Mouse (Mus musculus): Measurements from ENCODE around the gene Cd2bp2.

The Cd2bp2 gene

DNA sequence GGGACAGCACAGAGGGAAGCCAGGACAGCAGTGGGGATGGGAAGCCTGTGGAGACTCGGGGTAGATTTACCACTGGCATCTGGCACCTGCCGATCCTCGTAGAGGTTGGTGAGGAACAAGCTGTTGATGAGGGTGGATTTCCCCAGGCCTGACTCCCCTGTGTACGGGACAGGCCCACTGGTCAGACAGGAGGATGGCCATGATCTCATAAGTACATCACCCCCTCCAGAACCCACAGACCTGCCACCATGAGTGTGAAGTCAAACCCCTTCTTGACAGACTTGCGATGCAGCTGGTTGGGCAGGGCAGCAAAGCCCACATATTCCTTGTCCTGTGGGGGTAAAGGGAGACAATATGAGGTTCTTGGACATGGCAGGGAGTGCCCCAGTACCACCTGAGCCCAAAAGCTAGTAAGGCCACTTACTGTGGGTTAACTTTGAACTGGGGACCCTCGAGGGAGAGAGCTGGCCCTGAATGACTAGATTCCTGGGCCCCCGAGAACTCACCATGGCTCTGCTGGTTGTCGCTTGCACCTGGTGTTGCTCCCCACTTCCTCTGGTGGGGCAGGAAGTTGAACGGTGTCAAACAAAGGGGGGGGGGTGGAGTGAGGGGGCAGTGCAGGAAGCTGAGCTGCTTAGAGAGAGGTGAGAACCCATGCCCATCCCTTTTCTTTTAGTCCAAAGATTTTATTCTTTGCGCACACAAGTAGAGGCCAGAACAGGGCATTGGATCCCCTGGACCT lies 22.2 kb upstream of the Cd2bp2 start:
- no peak for DNase-seq (ENCODE audit: low read depth, low spot score)

DNA sequence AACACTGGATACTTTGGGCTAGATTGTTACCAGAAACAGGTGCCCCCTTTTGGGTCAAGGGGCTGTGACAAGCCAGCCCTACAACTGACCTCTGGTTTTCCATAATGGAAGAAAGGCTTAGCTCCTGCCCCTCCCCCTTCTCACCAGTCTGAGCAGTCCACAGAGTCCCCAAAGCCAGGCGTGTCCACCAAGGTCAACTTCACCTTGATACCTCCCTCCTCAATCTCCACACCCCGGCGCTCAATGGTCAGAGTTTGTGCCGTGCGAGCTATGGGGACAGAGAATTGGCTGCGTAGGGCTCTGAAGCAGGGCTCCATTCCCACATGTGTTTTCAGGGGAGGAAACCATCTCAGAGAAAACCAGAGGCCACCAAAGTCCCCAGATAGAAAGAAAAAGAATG lies 21.6 kb upstream of the Cd2bp2 start:
- DNase-seq (ENCODE audit: low read depth, low spot score) = no peak

DNA sequence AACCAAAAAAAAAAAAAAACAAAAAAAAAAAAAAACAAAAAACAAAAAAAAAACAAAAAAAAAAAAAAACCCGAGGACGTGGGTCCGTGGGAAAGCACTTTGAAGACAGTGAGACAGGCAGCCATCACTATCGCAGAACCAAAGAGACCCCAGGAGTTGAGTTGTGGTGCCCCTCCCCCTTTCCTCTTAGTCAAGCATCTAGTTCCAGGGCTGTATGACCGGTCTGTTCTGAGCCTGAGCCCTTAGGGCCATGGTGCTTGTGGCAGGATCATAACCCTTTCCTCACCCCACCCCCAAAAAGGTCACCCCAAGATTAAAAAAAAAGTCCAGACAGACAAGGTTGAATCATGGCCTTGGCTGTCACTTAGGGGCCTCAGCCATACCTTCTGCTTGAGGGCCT lies 20.5 kb upstream of the Cd2bp2 start:
- DNase-seq (ENCODE audit: low read depth, low spot score) = no peak

DNA sequence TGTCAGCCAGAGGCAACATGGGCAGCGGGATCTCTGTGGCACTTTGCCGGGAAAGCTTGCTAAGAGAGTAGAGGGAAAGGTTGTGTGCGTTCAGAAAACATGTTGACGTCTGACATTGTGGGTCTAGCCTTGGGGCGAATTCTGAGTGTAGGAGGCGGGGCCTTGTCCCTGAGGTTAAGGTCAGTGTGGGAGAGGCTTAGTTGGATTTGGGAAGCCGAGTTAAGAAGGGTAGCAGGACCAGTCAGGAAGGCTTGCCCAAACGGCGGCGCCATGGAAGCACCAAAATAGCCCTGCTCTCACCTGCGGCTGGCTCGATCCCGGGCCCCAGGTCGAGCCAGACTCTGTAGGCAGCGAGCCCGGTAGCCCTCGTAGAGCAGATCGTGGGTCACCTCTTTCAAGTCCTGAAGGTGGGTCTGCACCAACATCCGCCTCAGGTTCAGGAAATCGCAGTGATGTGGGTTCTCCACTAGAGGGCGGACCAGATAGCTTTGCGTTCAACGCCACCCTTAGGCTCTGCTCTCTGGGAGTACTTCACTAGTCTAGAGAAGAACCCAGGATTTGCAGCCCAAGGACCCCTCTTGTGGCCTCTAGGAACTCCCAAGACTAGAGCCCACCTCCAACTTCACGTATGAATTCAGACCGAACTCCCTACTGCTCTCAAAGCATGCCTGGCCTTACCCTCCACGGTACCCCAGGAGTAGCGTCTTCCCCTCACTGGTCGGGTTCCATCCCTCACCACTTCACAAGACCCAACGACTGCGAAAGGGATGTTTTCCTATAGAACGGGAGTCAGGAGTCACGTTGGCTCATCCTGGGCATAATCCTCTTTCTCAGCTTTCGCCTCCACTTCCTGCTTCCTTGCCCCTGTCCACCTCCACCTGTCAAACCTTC lies 19.4 kb upstream of the Cd2bp2 start:
- no peak for DNase-seq (ENCODE audit: low read depth, low spot score)

DNA sequence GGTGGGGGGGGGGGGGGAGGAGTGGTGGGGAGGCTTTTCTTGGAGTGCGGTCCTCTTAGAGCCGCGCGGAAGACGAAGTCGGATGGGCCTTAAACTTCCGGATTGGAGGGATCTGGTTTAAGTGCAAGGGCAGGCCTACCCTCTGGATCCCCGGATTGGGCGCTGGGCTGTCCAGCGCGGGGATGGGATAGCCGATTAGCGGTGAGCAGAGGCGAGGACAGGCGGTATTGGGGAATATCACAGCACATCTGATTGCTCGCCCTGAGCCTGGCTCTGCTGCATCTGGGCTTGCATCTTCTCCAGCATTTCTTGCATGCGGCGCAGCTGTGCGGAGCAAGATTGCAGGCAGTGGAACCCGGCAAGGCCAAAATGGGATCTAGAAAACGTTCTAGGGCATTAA lies 18.7 kb upstream of the Cd2bp2 start:
- DNase-seq (ENCODE audit: low read depth, low spot score) = no peak

DNA sequence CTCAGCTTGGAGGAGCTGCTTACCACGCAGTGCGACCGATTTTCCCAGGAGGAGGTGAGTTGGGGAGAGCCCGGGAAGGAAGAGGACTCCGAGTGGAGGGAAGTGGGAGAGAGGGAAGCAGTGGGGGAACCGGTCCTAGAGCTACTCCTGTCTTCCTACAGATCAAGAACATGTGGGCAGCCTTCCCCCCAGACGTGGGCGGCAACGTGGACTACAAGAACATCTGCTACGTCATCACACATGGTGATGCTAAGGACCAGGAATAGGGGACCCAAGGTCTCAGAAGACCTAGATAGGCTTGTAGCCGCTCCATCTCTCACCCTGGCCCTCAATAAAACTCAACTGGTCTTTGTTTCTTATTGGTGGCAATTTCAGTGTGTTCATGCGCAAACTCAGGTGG lies 18.1 kb upstream of the Cd2bp2 start:
- no peak for DNase-seq (ENCODE audit: low read depth, low spot score)

DNA sequence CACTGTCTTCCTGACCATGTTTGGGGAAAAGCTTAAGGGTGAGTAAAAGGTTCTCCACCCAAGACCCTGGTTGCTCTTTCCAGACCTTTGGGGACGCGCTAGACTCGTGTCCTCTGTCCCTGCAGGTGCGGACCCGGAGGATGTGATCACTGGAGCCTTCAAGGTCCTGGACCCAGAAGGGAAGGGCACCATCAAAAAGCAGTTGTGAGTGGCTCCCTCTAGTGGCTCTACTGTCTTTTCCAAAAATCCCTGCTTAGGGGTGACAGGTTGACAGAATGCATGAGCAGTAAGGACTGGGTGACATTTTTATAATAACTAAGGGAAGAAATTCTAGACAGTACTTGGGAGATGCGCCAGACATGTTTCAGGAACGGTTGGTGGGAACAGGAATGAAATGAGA lies 17.6 kb upstream of the Cd2bp2 start:
- DNase-seq (ENCODE audit: low read depth, low spot score) = no peak

DNA sequence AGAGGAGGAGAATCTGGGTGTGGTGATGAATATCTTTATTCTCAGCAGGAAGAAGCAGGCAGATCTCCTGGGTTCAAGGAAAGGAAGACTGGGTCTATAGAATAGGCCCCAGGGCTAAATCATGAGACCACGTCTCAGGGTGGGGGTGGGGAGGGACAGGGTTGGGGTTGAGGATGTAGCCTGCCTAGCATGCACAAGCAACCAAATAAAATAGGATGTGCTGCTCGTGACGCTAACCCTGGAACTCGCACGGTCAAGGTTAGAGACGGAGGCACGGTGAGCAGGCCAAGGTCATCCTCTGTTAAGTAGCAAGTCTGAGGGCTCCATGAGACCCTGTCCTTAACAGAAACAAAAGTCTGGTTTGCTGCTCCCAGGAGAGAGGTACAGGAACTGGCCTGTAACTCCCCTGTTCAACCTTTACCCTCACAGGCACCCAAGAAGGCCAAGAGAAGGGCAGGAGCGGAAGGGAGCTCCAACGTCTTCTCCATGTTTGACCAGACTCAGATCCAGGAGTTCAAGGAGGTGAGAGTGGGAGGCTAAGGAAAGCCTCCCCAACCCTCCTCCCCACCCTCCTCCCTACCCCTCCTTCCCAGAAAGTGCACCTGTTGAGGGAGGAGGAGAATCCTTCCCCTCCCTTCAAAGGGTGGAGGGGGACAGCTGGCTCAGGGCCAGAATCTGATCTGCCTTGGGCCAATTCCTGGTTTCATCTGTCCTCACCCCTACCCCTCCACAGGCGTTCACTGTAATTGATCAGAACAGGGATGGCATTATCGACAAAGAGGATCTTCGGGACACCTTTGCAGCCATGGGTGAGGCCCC lies 16.8 kb upstream of the Cd2bp2 start:
- DNase-seq (ENCODE audit: low read depth, low spot score) = no peak

DNA sequence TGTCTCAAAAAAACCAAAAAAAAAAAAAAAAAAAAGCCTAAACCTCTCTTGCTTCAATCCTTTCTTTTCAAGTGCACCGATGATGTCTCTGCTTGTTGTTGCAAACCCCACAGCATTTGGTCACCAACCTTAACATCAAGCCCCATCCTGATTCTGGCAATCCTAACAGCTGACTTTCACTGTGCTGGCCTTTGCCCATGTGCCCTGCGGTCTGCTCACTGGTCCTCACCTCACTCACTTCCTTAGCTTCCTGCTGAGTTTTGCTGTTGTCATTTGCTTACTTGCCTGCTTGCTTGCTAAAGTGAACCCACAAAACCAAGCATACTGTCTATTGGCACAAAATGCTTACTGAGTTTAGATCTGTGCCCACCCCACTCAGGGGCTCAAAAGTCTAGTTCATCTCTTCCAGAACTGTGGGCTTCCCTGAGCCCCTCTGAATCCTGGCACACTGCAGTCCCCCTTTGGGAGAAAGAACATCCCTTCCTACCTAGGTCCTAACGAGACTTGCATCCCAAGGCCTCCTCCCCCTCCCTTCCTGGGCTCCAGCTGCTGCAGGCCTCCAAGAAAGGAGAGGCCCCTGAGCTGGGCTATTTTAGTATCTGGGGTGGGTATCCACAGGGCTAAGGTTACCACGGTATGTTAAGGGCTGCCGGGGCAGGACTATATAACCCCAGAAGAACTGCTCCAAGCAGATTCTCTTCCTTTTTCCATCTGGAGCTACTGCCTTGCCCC lies 15.3 kb upstream of the Cd2bp2 start:
- no peak for DNase-seq (ENCODE audit: low read depth, low spot score)

DNA sequence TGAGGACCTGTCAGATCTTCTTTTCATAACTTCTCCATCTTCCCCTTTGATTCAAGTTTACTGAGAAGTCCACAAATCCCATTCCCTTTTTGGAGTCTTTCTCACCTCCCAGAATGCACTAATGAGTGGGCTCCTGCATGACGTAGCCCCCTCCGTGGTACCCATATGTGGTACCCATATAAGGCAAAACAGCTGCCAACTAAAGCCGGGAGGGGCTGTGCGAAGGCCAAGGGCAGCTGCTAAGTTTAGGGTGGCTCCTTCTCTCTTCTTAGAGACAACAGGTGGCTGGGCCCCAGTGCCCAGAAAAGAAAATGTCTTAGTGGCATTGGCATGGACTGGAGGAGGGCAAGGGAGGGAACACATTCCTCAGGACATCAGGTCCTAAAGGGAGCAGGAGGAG lies 14.4 kb upstream of the Cd2bp2 start:
- DNase-seq (ENCODE audit: low read depth, low spot score) = no peak

DNA sequence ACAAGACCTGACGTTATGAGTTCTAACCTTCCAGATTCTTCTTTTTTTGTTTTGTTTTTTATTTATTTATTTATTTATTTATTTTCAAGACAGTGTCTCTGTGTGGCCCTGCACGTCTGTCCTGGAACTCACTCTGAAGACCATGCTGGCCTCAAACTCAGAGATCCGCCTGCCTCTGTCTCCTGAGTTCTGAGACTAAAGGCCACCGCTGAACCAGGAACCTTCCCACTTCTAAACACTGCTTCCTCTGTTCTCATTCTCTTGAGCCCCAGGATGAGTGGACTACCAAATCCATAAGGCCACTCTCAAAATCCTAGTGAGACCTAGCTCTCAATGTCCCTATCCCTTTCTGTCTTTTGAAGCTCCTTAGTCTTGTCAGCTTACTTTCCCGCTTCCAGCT lies 14.0 kb upstream of the Cd2bp2 start:
- no peak for DNase-seq (ENCODE audit: low read depth, low spot score)

DNA sequence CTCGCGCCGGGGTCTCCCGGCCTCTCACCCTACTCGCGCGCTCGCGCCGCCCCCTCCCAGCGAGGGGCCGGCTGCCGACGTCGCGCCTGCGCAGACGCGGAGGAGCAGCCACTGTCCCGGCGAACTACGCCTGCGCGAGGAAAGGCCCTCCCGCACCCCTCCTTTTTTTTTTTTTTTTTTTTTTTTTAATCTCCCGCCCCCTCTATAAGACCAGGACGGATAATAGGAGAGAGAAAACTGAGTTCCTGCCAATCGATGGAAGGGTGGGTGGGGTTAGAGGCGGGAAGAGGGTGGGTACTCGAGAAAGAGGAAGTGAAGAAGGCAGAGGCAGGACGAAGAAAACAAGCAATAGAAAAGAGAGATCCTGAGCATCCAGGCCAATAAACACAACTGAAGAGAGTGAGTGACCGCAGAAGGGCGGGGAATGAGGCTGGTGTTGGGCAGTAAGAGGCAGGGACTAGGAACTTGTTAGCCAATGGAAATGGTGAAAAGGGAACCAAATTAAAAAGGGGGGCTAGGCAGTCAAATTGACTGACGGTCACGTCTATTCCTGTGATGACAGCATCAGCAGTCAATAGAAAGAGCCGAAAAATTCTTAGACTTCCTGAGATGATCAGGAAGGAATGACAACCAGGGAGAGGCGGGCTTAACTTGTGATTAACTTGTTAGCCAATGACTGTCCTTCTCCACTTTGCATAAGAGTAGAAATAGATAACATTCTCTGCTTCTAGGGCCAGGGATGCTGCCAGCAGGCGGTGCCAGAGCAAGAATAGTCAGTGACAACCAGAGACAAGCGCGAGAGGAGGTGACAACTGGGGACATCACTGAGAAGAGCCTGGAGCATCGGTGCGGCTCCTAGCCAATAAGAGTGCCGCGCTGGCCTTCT lies 12.9 kb upstream of the Cd2bp2 start, which contains the start of gene Mylpf:
Gene Mylpf, plus strand, starts transcription at position 338 of the 886 bp plus-strand sequence.
- peak; percentile 92 for DNase-seq (ENCODE audit: low read depth, low spot score)

DNA sequence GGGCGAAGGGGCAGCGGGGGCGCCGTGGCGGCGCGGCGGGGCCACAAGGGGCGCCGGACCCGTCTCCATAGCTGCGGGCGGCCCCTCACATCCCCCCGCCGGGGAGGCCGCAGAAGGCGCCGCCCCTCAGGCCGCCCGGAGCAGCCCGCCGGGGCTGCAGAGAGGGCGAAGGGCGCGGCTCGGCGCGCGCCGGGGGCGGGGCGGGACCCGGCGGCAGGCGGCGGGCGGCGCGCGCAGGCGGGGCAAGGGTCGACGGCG lies 12.4 kb upstream of the Cd2bp2 start, which contains the start of gene Tbc1d10b:
Gene Tbc1d10b, minus strand, starts transcription at position 174 of the 258 bp plus-strand sequence.
- DNase-seq (ENCODE audit: low read depth, low spot score) = no peak

DNA sequence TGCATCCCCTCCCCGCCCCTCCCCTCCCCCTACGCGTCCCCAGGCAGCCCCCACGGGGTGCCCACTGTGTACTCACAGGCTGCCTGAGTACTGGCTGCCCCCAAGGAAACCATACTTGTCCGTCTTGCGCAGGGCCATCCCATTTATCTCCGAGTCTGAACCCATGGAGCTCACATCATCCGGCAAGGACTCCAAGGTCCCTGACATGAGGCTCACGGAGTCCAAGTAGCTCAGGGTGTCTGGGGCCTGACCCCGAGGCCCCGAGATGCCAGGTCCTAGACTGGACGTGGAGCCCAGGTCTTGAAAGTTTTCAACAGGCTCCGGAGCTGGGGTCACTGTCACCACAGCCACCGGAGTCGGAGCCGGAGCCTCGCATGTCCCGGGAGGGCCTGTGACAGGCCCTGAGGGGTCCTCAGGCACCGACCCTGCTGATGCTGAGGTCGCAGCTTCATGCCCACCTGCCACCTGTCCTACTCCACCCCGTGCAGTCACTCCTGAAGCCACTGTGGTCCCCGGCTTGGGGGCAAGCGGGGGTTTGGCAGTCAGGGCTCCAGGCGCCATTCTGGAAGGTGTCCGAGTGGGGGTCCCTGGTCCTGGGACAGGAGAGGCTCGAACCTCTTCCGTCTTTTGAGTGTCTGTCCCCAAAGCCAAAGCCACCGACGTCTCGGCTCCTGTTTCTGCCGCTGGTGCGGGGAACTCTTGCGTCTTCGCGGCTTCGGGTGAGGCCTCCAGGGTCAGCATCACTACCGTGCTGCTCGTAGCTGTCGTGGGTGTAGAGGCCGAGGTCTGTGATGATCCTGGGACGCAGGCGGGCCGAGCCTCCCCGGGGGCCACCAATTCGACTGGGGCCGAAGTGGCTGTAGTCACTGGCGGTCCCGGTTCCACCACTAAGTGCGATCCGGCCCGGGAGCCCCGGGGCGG lies 11.8 kb upstream of the Cd2bp2 start:
- no peak for DNase-seq (ENCODE audit: low read depth, low spot score)

DNA sequence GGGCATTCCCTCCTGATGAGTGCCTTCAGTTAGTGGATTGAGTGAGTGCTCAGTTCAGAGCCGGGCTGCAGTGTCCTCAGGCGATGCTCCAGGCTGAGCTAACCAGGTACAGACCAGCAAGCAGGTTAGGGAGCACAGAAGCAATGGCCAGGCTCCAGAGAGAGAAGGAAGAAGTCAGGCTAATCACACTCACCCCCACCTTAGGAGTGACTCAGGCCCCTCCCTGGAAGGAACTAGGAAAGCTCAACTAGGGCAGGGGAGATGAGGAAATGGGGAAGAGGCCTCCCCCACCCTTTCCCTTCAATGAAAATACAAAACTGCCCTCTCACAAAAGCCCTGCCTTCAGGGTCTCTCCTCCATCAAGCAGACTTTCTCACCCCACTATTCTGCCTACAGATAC lies 10.8 kb upstream of the Cd2bp2 start:
- DNase-seq (ENCODE audit: low read depth, low spot score) = no peak

DNA sequence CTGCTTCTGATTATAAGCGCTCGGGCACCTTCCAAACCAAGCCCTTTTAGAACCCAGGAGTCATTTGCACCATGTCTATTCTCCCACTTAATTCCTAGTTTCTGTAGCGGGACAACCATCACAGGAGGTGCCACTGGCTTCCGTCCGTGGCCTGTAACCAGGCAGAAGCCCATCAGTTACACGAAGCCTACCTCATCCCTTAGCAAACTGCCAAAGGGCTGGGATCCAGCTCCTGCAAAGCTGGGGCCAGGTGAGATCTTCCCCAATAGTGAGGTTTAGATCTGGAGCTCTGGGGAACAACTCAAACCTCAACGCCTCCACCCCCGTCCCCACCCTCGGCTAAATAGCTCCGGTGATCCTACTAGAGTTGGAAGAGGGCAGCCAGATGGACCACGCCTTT lies 634 bp upstream of the Cd2bp2 start:
- no peak for DNase-seq (ENCODE audit: low read depth, low spot score)

DNA sequence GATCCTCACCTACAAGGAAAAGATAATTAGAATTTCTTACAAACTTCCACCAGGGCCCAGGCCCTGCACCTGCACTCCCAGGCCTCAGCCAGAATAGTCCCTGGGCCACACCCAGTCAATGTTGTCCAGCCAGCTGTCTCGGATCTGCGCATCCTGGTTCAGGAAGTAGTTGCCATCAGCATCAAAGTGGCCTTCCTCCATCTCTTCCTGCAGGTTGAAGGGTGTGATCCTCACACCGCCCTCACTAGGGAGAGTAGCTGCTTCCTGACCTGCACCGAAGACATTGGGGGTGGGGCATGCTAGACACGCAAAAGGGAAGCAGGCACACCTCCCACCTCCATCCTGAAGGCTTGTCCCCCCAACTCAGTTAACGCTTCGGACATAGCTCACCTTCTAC lies 1.2 kb downstream of the Cd2bp2 start:
- DNase-seq (ENCODE audit: low read depth, low spot score) = no peak

DNA sequence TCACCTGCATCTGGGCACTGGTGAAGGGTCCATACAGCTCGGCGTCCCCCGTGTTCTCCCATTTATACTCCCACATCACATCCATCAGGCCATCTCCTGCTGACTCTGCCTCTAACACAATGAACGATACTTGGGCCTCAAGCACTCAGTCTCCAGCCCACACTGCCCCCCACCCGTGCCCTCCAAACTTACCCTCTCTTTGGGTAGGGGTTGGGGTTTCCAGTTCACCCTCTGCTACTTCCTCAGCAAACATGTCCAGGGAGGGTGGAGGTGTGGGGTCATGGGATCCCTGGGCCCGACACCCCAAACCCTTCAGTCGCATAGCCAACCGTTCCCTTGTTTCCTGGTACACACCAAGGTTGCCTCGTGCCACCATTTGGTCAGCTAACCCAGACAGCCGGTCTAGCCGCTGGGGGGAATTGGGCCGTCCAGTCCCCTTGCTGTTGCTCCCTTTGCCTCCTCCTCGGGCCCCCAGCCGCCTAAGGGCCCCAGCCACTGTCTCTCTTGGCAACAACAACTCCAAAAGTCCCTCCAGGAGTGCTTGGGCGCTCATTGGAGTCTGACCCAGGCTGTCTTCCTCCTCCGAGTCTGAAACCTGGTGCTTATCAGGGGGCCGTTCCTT lies 1.7 kb downstream of the Cd2bp2 start:
- no peak for DNase-seq (ENCODE audit: low read depth, low spot score)

DNA sequence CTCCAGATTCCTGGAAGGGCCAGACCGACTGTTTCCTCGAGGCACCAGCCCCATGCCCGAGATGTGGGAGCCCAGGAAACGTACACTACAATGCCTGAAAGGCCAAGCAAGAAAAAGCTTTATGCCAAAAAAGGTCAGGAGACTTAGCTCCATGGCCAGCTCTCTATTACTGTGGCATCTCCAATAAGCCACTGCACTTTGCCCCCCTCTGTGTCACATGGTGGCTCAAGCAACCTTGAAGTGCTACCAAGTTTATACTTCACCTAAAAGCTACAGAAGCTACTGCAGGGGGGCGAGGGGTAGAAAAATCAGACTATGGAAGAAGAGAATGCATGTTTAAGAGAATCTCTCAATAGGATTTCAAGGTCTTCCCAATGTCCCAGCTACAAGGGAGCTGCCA lies 2.9 kb downstream of the Cd2bp2 start:
- no peak for DNase-seq (ENCODE audit: low read depth, low spot score)

All from retina, postnatal 7 days (tissue).